Mouse (Mus musculus): ENCODE results near the gene Ccdc130. TPM values are rescaled to one million over a fixed set of nuclear protein-coding genes. Genes with fewer than 3 reads are reported as not detected.

The Ccdc130 gene
- polyA plus RNA-seq, 1 experiment from 2014 or later: 18.5 TPM

DNA sequence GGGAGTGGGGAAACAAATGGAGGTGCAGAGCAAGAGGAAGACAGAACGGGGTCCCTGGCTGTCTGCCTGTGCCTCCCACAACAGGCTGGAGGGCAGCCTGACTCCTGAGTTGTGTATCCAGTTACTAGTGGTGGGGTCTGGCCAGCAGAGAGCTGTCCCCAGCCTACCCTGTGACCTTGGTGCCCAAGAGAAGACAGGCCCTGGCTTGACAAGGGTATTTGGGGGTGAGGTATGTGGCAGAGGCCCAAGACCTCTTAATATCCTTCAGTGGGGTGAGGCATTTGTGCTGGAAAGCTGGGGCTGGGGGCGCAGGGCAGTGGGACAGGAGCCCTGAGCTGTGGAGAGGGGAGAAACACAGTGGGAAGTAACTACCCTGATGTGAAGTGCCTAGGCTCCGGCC is 59.0 kb downstream of the Ccdc130 start:
- no peaks in the 10 kb centered on the region for H3K27me3 ChIP-seq (ENCODE audit: insufficient read depth, low read length)

DNA sequence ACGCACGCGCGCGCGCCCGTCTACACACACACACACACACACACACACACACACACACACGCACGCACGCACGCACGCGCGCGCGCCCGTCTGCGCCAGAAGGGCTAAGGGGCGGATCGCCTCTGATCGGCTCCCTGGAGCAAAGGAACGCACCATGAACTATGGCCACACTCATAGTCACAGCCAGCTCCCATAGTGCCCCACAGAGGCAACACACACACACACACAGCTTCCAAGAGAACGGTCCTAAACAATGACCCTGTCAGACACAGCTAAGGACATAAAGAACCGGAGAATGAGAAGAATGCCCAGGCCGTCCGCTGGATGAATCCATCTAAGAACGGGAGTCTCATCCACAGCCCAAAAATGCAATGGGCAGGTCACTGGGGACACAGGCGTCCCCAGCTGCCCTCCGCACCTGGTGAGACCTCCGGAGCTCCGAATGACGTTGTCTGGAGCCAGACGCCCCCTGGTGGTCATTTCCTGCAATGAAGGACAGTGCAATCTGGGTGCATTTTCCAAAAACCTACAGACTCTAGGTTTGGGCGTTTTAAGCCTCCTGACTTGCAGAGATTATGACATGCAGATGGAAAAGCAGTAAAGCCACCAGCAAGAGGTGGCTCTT is 59.9 kb downstream of the Ccdc130 start:
- TF ChIP-seq CTCF (IDR thresholded peaks at IDR 0.05; ENCODE audit: low read depth): peak; percentile 94
- peak; percentile 93 for DNase-seq
- Histone ChIP-seq H3K27ac (ENCODE audit: low read depth) (no peak overlapping the region), H3K27me3 (ENCODE audit: insufficient read depth, low read length) (no peaks in the 10 kb centered on the region), H3K36me3 (ENCODE audit: insufficient read depth) (peaks cover 82% of the 10 kb centered on the region), H3K4me3 (ENCODE audit: low read depth, low read length) (no peak overlapping the region), H3K9ac (no peak overlapping the region), H3K4me2 (no peak overlapping the region), H3K9me3 (ENCODE audit: low read depth, low read length) (no peaks in the 10 kb centered on the region), H3K4me1 (ENCODE audit: insufficient read depth) (no peaks in the 10 kb centered on the region)
- peak; percentile 45; the same call in 1 of the 2 replicates for ATAC-seq (ENCODE audit: insufficient read depth)
- 54% methylated on average over 34 of the region's 34 CpGs for WGBS

More for the DNA sequence above, 59.0 kb downstream of the Ccdc130 start:
- Histone ChIP-seq H3K9ac (no peak overlapping the region), H3K4me2 (no peak overlapping the region), H3K36me3 (ENCODE audit: insufficient read depth) (peaks cover 82% of the 10 kb centered on the region), H3K9me3 (ENCODE audit: low read depth, low read length) (no peaks in the 10 kb centered on the region), H3K27ac (ENCODE audit: low read depth) (no peak overlapping the region), H3K4me1 (ENCODE audit: insufficient read depth) (no peaks in the 10 kb centered on the region), H3K4me3 (ENCODE audit: low read depth, low read length) (no peak overlapping the region)
- TF ChIP-seq CTCF (IDR thresholded peaks at IDR 0.05; ENCODE audit: low read depth): no peak
- no peak for ATAC-seq (ENCODE audit: insufficient read depth)
- 89% methylated on average over 3 of the region's 3 CpGs for WGBS
- no peak for DNase-seq

DNA sequence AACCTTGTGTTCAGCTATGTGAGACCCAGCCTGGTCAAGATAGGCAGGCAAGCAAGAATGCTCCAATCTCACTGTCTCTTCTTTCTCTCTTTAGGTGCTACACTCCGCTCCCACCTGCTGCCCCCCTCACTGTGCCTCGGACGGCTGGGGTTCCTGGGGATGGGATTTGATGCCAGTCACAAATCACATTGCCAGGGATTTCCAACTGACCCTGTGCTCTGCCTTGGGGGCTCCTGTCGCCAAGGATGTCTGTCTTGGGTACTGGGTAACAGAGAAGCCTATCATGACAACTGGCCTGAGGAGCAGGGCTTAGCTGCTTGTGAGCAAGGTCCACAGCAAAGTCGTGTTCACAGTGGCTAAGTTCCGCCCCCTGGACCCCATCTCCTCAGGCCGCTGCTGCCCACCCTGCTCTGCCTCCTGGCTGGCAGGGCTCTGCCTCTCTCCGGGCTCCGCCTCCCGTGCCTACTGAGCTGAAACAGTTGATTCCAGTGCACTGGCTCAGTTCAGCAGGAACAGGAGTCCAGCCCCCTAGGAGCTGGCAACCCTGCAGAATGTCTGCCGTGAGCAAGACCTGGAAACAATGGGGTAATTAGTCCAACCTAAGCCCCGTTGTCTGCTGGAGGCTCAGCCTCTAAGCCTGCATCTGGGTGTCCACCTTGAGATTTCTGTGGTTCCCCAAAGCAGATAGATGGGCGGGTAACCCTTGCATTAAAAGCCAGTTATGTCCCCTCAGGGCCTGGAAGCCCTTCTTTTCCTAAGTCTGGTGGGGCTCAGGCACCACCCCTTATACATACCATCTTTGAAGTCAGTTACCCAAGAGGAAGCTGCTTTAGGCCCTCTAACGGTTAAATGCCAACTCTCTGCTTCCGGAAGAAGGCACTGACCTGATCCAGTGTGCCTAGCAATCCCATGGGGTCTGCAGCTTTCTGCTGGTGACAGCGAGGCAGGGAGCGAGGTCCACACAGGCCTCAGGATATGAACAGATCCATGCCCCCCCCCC is 61.5 kb downstream of the Ccdc130 start:
- Histone ChIP-seq H3K4me3 (ENCODE audit: low read depth, low read length) (no peak overlapping the region), H3K27me3 (ENCODE audit: insufficient read depth, low read length) (no peaks in the 10 kb centered on the region), H3K4me1 (ENCODE audit: insufficient read depth) (0 out of 2 replicates have a peak, but pooled peaks cover 7% of the 10 kb centered on the region), H3K9ac (no peak overlapping the region), H3K27ac (ENCODE audit: low read depth) (peak overlapping the region; percentile 73; the same call in 1 of the 2 replicates), H3K9me3 (ENCODE audit: low read depth, low read length) (no peaks in the 10 kb centered on the region), H3K4me2 (no peak overlapping the region), H3K36me3 (ENCODE audit: insufficient read depth) (peaks cover 74% of the 10 kb centered on the region)
- DNase-seq: no peak
- no peak for ATAC-seq (ENCODE audit: insufficient read depth)
- 68% methylated on average over 17 of the region's 17 CpGs for WGBS
- TF ChIP-seq CTCF (IDR thresholded peaks at IDR 0.05; ENCODE audit: low read depth): no peak

DNA sequence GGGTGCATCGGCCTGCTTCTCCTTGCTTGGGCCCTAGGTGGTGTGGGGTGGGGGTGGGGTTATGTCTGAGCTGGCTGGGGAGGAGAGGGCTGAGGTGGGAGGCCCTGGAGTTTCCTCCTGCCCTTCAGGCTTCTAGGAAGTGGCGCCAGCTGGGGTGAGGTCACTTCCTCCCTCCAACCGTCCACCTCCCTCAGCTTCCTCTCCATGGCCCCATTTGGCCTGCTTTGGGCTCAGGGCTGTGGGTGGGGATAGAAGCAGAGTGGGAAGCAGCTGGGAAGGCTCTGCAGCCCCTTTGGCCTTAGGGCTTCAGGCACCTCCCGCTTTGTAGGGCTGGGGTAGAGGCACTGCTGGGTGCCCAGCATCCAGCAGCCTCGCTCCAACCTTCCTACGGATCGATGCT is 62.4 kb downstream of the Ccdc130 start:
- H3K27ac ChIP-seq (ENCODE audit: low read depth): peak overlapping the region; percentile 73; the same call in 1 of the 2 replicates
- peaks cover 10% of the 10 kb centered on the region; the same call in 1 of the 2 replicates for H3K4me1 ChIP-seq (ENCODE audit: insufficient read depth)
- peaks cover 65% of the 10 kb centered on the region for H3K36me3 ChIP-seq (ENCODE audit: insufficient read depth)
- H3K4me3 ChIP-seq (ENCODE audit: low read depth, low read length): no peak overlapping the region
- WGBS: 44% methylated on average over 7 of the region's 7 CpGs
- no peak overlapping the region for H3K9ac ChIP-seq
- DNase-seq (peak; percentile 64), ATAC-seq (ENCODE audit: insufficient read depth) (no peak)
- H3K9me3 ChIP-seq (ENCODE audit: low read depth, low read length): no peaks in the 10 kb centered on the region
- no peak for TF ChIP-seq CTCF (IDR thresholded peaks at IDR 0.05; ENCODE audit: low read depth)
- H3K4me2 ChIP-seq: no peak overlapping the region
- no peaks in the 10 kb centered on the region for H3K27me3 ChIP-seq (ENCODE audit: insufficient read depth, low read length)

MicroRNAs encoded within 50 kb of the gene (microRNA counts, 519-probe panel; counts per million panel counts)
- 4,082 counts per million, percentile 85 among the panel's probes with 10 or more counts for microRNA mmu-miR-23a
- microRNA mmu-miR-27a: 4,661 counts per million, percentile 93 among the panel's probes with 10 or more counts

Small RNA genes lying within 50 kb of the gene (microRNA-seq; reads per million reads assigned to microRNA genes)
- gene Mir23a (ENCODE audit: borderline number of aligned reads) (14,492 reads per million, percentile 96 among the genes with 10 or more reads in this experiment), gene Mir24-2 (ENCODE audit: borderline number of aligned reads) (not detected), gene Mir27a (ENCODE audit: borderline number of aligned reads) (412 reads per million, percentile 64 among the genes with 10 or more reads in this experiment), gene Mir3074-2 (ENCODE audit: borderline number of aligned reads) (not detected)

Other genes with a start within 250 kb of the Ccdc130 start
- gene Palm3, start 248.9 kb downstream of the Ccdc130 start, polyA plus RNA-seq (2014; fragmentation: Nextera tagmentation; extraction: Ambion mirVana): 2.5 and 2.9 TPM in 2 replicates
- gene Il27ra, start 227.8 kb downstream of the Ccdc130 start, polyA plus RNA-seq (2014; fragmentation: Nextera tagmentation; extraction: Ambion mirVana): 1.1 TPM in 2 replicates
- not detected in 2 replicates for gene Rln3, start 225.4 kb downstream of the Ccdc130 start, polyA plus RNA-seq (2014; fragmentation: Nextera tagmentation; extraction: Ambion mirVana)
- gene Gm10643, start 205.2 kb downstream of the Ccdc130 start, polyA plus RNA-seq (2014; fragmentation: Nextera tagmentation; extraction: Ambion mirVana): 1.4 and 1.7 TPM in 2 replicates
- 12.9 and 13.3 TPM in 2 replicates for gene Rfx1, start 203.5 kb downstream of the Ccdc130 start, polyA plus RNA-seq (2014; fragmentation: Nextera tagmentation; extraction: Ambion mirVana)
- gene Dcaf15, start 165.6 kb downstream of the Ccdc130 start, polyA plus RNA-seq (2014; fragmentation: Nextera tagmentation; extraction: Ambion mirVana): 9.5 and 10.8 TPM in 2 replicates
- 0.22 and 0.34 TPM in 2 replicates for gene Podnl1, start 144.4 kb downstream of the Ccdc130 start, polyA plus RNA-seq (2014; fragmentation: Nextera tagmentation; extraction: Ambion mirVana)
- gene Cc2d1a, start 122.4 kb downstream of the Ccdc130 start, polyA plus RNA-seq (2014; fragmentation: Nextera tagmentation; extraction: Ambion mirVana): 17.3 and 23.6 TPM in 2 replicates
- 0.66 and 0.99 TPM in 2 replicates for gene 4930432K21Rik, start 122.4 kb downstream of the Ccdc130 start, polyA plus RNA-seq (2014; fragmentation: Nextera tagmentation; extraction: Ambion mirVana)
- 2.8 and 4.2 TPM in 2 replicates for gene Nanos3, start 85.2 kb downstream of the Ccdc130 start, polyA plus RNA-seq (2014; fragmentation: Nextera tagmentation; extraction: Ambion mirVana)
- gene Zswim4, start 33.3 kb downstream of the Ccdc130 start, polyA plus RNA-seq (2014; fragmentation: Nextera tagmentation; extraction: Ambion mirVana): 13.9 and 14.4 TPM in 2 replicates
- gene D8Ertd738e, start 20.7 kb downstream of the Ccdc130 start, polyA plus RNA-seq (2014; fragmentation: Nextera tagmentation; extraction: Ambion mirVana): 377 and 384 TPM in 2 replicates
- gene Mri1, start 13.1 kb downstream of the Ccdc130 start, polyA plus RNA-seq (2014; fragmentation: Nextera tagmentation; extraction: Ambion mirVana): 67.4 and 72.8 TPM in 2 replicates
- 3.8 and 4.4 TPM in 2 replicates for gene Cacna1a, start 118.1 kb upstream of the Ccdc130 start, polyA plus RNA-seq (2014; fragmentation: Nextera tagmentation; extraction: Ambion mirVana)